Mouse (Mus musculus) CD4-positive, CD25-positive, alpha-beta regulatory T cell, adult 2 months (primary cell): ENCODE measurements around the gene Myl6b.

Experiments
- DNase-seq: peaks from one replicate; pipeline ENCODE4 v3.0.0-alpha.2; 2012; ENCODE audit warnings: low read depth, low spot score

Gene Myl6b

DNA sequence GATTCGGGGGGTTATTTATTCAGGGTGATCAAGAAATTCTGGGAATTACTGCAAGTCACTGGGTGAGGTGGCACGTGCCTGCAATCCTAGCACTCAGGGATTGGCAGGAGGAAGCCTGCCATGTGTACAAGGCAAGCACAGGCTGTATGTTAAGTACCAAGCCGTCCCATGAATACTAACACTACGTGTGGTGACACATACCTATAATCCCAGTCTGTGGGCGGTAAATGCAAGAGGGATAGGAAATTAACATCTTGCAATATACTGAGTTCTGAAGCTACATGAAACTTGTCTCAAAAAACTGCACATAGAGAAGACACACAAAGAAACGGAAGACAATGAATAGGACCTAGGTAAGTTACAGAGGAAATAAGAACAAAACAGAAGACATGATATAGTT is 47.5 kb downstream of the Myl6b start:
- DNase-seq: no peak

DNA sequence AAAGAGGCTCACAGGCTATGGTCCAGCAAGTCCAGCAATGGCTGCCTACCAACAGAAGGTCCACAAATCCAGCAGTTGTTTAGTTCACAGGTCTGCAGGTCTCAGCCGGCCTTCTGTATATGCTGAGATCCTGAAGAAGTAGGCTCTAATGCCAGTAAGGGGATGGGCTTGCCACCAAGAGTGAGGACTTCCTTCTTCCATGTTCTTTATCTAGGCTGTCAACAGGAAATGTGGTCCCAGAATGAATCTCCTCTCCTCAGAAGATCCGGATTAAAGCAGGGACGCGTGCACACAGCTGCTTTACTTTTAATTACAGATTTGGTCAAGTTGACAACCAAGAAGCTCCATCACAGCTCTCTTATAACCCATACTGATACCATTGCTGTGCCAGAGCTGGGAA is 53.1 kb downstream of the Myl6b start:
- no peak for DNase-seq

- no peak for DNase-seq
Observed at GRCm38 (mm10) chr10:128444354-128444753, 54.1 kb downstream of the Myl6b start.
